Mouse (Mus musculus): ENCODE measurements around the gene Il1rap.

Il1rap gene

DNA sequence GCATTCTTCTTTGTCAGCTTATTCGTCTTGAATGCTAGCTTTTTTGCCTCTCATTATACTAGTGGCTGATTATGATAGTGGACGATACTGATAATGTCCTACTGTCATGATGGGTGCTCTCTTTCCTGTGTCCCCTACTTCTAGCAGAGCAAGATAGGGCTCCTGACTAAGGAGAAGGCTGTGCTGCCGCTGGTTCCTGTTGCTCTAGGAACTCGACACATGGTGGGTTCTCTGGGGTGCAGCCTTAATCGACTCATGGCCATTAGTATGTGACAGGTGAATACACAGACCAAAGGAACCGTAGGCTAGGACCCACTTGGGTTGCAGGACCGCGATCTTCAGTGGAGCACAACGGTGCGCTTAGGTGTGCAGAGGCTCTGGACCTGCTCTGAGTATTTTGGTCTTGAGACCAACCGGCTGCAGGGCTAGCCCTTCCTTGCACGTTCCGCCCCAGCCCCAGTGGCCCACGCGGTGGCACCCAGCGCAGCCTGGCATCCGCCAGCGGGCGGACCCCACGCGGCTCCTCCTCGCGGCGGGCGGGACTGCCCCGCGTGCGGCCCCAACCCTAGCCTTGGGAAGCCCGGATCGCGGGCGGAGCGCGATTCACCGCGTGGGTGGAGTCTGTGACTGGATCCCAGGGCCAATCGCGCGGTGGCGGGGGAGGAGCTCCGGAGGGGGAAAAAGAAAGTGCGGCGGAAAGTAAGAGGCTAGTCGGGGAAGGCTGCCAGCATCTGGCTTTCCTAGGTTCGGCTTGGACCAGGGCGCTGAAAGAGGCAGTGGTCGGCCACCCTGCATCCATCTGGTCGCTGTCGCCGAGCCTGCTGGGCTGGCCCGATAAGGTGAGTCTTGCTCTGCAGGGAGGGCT is at the start of gene Il1rap:
Il1rap (plus strand) TSS at position 657 of the 865 bp plus-strand sequence.
- peak; percentile 71 for DNase-seq (ENCODE audit: low read depth, low spot score)

DNA sequence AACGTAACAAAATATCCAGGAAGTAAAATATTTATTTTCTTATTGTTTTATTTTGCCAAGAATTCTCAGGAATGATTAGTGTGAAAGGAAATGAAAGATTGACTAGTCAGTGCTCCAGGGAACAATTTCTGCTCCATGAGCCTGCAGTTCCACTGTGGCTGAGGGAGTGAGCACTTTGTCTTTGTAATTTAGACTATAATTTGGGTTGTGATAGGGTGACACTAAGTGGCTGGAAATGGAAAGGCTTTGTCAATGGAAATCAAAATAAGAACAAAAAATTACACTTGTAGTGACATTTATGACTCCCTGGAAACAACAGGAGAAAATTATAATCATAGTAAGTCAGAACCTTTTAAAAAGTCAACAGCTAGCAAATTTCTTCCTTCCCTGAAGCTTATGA is 49.2 kb upstream of the Il1rap start:
- DNase-seq (ENCODE audit: low read depth, low spot score), result no peak

DNA sequence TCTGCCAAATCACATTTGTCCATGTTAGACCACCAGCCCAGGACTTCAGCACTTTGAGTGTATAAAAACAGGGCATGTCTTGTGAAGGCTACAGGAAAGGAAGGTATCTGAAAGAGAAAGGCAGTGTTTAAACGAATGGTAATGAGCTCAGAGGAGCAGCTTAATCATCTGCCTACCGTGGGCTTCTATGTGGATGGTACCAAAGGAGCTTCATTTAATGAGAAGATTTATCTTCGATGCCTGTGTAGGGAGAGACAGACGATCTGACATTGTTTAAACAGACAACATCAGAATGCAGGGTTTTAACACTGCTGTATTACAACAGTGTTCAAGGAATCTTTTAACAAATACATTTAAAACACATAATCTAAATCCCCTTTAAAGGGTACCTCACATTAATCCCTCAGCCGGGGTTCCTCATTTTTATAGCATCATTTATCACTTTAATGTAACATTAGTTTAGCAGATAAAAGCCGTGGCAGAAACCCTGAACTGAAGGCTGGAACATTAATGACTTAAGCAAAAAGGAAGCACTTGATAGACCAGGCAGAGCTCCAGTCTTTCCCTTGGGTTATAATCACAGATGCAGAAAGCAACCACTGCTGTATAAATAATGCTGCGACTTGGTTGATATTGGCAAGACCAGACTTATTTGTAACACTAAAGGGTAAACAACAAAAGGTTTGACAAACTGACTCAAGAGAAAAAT is 35.2 kb upstream of the Il1rap start:
- no peak for DNase-seq (ENCODE audit: low read depth, low spot score)

DNA sequence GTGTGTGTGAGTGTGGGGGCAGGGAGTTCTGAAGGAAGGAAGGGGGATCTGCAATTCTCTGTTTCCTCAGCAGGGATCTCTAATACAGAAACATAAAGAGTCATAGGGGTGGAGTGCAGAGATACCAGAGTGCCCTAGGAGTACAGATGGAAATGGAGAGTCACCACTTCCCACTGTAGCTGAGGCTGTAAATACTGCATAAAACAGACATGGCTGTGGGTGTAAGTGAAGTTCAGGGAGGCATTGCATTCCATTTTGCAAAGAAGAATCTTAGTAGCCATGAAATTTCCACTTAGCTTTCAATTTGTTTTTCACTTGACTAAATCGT is 34.7 kb upstream of the Il1rap start:
- DNase-seq (ENCODE audit: low read depth, low spot score), result no peak

DNA sequence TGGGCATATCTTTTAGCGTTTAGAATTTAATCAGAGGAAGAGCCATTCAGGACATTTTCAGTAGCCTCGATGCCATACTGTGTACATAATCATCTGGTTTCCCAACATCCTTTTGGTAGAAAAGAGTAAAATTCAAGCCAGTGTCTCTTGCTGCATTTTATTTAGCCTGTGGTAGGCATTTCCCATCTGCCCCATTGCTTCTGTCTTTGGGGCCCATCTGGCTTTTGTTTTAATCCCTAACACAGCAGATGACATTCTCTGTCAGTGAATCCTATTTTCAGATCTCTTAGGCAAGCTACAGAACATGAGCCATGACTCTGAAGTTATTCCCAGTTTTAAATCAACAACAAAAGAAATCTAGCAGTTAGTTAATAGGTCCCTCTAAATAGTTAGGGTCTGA is 32.3 kb upstream of the Il1rap start:
- DNase-seq (ENCODE audit: low read depth, low spot score), result no peak

DNA sequence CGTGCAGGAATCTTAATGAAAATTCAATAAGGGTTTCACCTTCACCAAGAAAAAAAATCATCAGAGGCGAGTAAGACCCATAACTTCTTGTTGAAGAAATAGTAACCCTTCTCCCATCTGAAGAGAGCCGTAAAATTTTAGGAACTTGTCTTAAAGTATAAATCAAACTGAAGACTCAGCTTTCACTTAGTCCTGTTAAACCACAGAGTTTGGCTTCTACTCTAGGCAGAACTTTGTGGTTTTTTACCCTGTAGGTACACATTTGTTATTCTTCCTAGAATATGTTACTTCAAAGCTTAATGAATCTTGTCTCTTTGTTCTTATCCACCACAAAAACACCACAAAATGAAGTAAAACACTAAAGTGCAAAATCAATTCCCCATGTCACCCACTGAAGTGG is 29.3 kb upstream of the Il1rap start:
- no peak for DNase-seq (ENCODE audit: low read depth, low spot score)

DNA sequence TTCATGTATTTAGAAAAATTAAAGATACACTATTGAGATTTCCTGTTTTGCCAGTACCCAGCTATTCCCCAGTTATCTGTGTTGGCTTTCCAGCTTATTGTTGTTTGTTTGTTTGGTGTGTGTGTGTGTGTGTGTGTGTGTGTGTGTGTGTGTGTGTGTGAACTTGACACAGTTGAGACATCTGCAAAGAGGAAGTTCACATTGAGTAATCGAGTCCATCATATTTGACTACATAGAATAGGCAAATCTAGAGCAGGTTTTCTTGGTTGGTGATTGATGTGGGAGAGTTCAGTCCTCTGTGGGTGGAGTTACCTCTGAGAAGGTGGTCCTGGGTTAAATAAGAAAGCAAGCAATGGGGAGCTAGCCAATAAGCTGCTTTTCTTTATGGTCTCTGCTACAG is 22.7 kb upstream of the Il1rap start:
- no peak for DNase-seq (ENCODE audit: low read depth, low spot score)

DNA sequence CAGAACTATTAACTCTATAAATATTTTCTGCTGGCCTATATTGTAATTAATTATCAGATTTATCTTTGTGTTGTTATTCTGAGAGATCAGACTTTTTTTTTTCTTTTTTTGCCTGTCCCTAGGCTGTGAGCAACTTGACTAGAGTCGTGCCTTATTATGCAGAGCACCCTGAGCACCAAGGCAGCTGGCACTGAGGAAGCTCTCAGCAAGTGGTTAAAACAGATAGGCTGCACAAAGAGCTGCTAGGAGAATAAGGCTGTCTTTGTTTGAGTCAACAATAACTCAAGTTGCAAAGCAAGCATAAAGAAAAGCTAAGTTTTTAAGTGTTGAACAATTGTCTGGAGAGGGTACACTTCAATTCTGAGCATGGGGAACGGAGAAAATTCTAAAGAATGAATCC is 19.8 kb upstream of the Il1rap start:
- DNase-seq (ENCODE audit: low read depth, low spot score), result no peak

DNA sequence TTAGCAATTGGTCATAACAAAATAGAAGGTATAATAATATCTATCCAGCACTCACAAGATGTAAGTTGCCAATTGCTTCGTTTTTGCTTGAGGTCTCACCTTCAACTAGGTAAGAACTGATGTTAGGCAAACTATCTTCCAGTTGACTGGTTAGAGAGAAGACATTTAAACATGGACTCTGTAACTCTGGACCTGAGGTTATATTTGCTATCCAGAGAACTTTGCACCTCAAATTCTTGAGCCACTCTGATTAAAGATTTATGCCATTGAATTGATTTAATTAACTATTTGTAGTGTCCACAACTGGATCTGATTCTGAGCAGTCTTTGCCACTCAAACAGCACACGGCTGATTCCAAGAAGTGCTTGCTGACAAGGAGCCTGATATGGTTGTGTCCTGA is 18.7 kb upstream of the Il1rap start:
- DNase-seq (ENCODE audit: low read depth, low spot score), result no peak

DNA sequence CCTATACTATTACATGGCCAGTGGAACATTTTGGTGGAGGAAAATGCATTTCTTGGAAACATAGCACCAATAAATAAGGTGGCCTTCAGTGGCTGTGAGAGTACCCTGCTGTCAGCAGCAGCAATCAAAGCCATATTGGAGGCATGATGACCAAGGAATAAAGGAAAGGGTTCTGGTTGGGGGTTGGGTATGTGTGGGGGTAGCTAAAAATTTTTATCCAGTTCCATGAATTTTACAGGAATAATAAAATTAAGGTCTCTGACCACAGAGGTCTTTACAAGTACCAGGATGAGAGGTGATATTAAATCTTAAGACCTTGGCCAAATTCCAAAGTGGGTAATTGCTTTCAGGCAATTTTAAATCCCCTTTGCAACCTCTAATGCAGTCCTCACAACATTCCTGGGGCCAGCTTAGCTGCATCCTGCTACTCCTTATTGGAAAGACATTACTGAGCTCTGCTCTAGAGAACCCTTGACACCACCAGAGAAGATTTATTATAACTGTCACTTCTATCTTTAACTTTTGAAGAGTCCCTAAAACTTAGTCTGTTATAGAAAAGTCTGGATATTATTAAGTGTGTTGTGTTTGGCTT is 12.0 kb upstream of the Il1rap start:
- no peak for DNase-seq (ENCODE audit: low read depth, low spot score)

DNA sequence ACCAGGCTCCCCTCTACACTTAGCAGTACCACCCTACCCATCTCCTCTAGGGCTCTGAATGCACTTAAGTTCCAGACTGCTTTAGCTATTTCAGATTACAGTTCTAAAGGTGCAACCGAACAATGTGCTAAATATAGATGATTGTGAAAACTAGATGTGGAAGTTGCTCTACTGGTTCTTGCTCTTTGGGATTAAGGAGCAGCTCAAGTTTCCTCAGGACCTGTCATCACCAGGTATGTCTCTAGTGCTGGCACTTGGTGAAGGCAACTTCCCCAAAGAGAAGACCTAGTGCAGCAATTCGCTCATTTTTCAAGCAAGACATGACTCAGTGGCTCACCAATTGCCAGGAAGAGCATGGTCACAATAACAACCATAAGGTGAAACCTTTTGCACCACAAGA is 9.7 kb upstream of the Il1rap start:
- no peak for DNase-seq (ENCODE audit: low read depth, low spot score)

DNA sequence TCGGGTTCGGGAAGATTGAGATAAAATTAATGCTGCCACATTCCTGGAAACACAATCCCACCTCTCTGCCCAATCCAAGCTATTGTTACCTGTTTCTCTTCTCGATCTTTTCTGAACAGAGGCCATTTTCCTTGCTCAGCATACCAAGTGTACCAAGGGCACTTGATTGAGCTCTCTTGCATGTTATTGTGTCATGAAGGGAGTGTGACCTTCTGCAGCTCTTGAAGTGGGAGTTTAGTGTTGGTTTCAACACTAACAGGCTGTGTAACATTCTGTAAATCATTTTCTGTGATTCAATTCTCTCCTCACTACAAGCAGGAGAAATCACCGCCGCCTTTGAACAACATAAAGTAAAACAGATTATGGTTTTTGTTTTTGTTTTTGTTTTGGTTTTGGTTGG is 7.3 kb upstream of the Il1rap start:
- no peak for DNase-seq (ENCODE audit: low read depth, low spot score)

DNA sequence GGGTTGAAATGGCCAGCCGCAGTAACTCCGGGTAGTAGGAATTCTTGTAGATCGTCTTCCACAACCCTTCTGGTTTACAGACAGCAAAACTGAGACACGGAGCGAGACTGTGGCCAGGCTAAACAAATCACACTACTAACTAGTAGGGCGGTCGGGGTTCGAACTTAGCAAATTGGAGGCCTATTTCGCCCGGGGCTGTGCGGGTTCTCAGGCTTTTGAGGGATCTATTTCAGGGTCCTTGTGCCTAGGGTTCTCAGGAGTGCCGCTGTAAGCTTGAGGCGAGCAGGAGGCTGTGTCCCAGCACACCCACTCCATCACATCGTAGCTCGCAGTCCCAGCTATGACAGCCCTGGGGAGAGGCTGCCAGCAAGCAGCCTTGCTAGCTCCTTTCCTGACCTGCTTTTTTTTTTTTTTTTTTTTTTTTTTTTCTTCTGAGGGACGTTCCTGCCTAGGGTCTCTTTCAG is 441 bp downstream of the Il1rap start:
- DNase-seq (ENCODE audit: low read depth, low spot score), result peak; percentile 23

DNA sequence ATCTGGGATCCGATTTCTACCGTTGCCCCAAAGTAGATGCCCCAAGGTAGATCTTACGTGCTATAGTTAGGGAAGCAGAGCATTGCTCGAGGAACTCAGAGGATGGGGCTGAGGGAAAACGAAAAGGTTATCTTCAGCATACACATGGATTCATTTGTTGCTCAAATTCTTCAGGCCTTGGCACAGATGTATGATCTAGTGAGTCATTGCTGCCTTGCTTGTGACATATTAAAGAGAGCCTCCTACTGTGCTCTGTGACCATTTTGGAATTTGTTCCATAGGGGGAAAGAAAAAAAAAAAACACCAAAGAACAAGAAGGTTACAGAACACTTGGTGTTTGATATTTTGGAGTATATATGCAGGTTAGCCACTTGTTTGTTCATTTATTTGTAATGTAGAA is 4.3 kb downstream of the Il1rap start:
- DNase-seq (ENCODE audit: low read depth, low spot score), result no peak

DNA sequence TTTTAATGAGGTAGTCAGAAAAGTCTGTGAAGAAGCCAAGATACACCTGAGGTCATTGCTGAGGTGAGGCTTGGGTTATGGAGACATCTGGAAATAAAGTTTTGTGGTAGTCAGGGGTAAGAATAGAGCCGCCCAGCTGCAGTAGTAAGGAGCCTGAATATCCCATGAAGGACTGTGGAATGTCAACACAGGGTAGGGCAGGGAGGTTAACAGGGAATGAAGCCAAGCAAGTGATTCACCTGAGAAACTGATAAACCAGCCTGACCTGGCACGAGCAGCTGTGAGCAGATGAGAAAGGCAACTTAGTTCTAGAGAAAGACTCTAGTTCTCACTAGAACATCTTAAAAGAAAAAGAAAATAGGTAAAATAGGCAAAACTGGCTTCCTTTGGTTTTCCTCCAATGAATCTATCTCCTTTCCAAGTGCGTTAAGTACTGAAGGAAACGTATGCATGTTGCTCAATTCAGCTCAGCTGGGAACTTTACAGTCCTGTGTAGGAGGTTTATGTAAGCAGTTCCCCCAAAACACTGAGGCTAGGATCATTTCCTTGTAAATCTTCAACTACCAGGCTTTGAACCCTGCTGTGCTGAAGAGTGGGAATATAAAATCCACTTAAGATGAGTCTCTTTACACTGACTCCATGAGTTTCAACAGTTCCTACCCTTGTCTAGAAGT is 9.5 kb downstream of the Il1rap start:
- no peak for DNase-seq (ENCODE audit: low read depth, low spot score)

DNA sequence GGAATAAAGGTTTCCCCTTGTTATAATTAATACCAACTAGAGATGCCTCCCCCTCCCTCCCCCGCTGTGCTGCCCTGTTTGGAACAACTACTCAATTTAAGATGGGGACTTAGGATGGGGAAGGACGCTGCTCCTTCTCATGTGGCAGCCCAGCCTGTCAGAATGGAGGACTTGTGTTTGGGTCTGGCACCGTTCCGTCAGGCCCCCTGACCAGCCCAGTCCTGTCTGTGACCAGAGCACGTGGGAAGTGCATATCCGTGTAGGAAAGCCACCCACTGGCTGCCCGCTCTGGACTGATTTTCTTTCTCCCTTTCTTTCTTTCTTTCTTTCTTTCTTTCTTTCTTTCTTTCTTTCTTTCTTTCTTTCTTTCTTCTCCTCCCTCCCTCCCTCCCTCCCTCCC is 14.9 kb downstream of the Il1rap start:
- DNase-seq (ENCODE audit: low read depth, low spot score), result no peak

DNA sequence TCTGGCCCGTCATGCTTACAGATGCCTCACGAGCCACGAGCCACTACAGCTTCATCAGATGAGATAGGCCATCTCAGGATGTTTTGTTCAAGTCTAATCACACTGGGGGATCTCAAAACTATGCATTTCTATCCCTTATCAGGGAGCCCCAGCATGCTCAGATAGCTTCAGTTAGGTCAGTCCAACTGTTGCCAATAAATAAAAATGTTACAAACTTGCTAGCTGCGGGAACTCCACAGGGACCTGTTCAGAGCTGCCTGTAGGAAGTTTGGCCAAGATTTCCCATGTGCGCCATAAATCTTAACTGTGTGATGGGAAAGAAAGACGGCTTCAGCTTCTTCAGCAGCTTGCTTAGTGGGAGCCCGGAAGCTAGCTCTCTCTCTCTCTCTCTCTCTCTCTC is 15.8 kb downstream of the Il1rap start:
- no peak for DNase-seq (ENCODE audit: low read depth, low spot score)

DNA sequence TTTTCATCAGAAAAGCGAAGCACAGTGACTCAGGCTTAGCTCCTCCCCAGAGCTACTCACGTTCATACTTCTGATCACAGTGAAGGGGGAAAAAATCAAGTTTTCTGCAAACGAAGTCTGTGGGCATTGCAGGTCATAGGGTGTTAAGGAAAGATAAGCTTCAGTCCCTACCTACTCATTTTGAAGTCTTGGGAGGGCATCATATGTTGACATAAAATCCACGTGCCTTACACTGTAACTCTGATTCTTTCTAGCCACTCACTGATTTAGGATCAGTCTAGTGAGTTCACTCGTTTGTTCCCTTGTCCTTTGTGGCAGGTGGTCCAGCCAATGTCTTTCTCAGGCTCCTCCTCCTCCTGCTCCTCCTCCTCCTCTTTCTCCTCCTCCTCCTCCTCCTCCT is 17.1 kb downstream of the Il1rap start:
- DNase-seq (ENCODE audit: low read depth, low spot score), result no peak

DNA sequence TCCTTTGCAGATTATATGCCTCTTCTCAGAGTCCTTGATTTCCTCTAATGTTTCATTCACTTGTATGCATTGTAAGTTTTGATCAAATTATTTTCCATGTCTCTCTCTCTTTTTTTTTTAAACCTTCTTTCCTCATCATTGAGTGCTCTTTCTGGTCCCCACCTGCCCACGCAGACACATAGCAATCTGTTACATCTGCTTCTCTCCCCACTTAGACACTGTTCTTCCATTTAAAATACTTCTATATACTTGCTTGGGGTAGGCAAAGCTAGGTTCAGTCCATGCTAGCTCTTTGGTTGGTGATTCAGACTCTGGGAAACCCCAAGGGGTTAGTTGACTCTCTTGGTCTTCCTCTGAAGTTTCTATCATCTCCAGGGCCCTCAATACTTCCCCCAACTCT is 20.0 kb downstream of the Il1rap start:
- no peak for DNase-seq (ENCODE audit: low read depth, low spot score)

DNA sequence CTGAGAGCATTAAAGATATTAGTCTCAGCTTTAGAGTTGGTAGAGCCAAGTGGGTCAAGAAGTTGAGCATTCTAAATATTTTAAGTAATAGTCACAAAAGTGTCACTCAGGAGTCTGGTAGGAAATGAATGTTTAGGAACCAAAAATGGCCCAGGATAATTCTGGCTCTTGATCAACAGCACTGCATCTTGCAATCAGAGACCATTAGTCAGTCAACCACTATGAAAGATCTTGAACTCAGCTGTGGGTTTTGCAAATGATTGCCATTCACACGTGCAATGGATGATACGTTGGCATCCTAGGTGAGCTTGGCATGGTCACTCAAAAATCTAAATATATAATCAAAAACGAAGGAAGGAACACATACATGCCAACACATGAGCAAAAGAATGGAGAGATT is 23.1 kb downstream of the Il1rap start:
- no peak for DNase-seq (ENCODE audit: low read depth, low spot score)

DNA sequence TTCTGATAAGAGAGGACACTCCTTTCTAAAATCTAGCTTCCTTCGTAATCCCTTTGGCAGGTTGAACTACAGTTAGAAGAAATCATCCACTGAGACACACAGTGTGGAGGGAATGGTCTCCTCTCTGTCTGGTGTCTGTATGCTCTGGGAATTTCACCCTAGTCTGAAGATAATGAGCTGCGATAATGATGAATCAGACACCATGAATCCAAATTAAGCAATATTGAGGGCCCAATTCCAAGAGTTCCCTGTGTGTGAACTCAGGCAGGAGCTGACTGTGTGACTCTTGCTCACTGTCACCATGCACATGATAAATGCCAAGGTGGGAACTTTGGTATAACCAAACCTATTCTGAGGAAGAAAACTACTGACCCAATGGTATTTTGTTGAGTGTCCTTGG is 26.5 kb downstream of the Il1rap start:
- no peak for DNase-seq (ENCODE audit: low read depth, low spot score)

DNA sequence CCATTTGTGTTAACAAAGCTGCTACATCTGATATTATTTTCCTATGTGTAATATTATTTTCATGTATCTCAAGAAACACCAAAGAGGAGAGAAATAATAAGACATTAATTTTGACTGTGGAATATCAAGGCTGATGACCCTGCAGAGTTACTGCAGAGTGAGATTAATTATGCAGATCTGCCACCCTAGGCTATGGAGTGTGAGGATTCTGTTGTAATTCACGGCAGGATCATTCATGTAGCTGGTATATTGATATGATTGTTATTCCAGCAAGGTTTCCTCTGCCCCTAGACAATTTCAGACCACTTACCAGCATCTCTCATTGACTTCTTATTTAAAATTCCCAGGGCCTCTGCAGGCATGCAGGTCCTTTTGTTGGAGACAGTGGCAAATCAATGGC is 29.0 kb downstream of the Il1rap start:
- DNase-seq (ENCODE audit: low read depth, low spot score), result no peak
